Mouse (Mus musculus): ENCODE results near the gene Sh3bp5.

Gene Sh3bp5

DNA sequence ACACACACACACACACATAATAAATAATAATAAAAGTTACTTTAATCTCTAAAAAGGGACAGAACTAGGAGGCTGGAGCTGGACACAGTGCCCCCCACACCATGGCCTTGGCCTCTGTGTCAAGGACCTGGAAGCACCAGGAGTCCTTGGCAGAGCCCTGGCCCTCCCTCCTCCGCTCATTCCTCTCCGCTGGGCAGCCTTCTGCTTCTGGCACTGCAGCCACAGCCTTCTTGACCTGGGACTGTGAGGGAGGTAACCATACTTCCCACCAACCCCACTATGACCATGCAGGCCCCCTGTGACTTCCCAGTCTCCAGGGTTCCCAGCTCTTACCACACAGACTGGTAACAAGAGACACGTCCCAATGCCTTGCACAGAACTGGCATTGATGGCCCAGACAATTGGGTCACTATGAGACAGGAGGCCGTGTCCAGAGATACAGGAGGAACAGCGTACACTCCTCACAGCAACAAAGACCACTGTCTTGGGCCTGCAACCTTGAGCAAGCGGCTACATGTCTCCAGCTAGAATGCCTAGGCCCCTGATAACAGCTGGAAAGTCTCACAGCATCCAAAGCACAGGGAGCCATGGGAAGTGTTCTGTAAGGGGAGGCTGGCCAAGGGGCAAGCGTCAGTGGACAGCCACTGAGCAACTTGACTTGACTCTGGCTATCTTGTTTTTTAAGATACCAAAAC, 41.8 kb downstream of the Sh3bp5 start:
- in situ Hi-C loops (cut with MboI, MseI), result no loop called here

DNA sequence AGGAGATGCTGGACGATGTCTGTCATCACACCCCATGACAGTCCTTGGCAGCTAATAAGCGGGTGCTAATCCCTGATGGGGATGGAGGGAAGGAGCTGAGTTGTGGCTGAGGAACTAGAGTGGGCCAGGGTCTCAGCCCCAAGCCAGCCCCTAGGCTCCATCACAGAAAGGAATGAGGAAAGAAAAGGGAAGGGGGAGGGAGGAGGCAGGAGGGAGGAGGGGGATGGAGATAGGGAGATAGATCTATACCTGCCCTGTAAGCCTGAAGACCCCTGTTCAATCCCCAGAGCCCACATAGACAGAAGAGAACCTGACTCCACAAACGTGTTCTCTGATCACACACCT, 42.4 kb downstream of the Sh3bp5 start:
- in situ Hi-C loops (cut with MboI, MseI), result no loop called here

GRCm38 (mm10) chr14:31392873-31393545, 42.9 kb downstream of the Sh3bp5 start:
- in situ Hi-C loops (cut with MboI, MseI), result no loop called here

GRCm38 (mm10) chr14:31392300-31392699, 43.6 kb downstream of the Sh3bp5 start:
- in situ Hi-C loops (cut with MboI, MseI), result no loop called here

GRCm38 (mm10) chr14:31389421-31390147, 46.3 kb downstream of the Sh3bp5 start:
- in situ Hi-C loops (cut with MboI, MseI), result loop anchor here (5.0 kb wide), 1 partner anchor 68 kb away; no protein-coding TSS in a partner anchor

DNA sequence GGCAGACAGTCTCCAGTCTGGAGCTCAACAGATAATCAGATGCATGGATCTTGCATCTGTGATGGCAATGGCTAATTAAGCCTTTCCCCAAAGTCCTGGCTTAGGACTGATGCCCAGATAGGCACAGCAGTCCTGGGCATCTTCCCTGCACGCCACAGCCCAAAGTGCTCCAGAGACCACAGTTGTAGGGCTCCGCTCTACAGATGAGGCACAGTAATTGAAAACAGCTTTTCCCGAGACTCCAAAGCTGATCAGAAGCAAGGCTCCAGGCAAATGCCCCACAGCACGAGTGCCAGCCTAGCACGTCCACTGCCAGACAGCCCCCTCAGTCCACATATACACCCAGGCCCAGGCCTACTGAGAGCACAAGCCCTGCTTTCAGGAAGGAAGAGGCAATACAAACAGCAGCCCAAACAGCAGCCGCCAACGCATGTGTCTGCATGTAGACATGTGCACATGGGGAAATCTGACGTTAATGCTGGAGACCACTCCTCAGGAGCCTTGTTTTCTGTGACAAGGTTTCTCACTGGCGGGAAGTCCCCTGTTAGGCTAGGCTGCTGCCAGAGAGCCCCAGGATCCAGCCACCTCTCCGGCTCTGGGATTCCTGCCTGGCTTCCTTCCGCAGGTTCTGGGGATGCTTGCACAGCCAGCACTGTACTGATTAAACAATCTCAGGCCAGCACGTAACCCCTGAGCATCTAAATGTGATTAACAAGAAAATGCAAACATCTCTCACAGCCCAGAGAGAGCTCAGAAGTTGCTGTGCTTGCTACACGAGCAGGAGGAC, 47.6 kb downstream of the Sh3bp5 start:
- in situ Hi-C loops (cut with MboI, MseI), result loop anchor here (5.0 kb wide), 1 partner anchor 69 kb away; no protein-coding TSS in a partner anchor

GRCm38 (mm10) chr14:31387301-31387981, 48.4 kb downstream of the Sh3bp5 start:
- in situ Hi-C loops (cut with MboI, MseI), result loop anchor here (5.0 kb wide), 1 partner anchor 70 kb away; no protein-coding TSS in a partner anchor

DNA sequence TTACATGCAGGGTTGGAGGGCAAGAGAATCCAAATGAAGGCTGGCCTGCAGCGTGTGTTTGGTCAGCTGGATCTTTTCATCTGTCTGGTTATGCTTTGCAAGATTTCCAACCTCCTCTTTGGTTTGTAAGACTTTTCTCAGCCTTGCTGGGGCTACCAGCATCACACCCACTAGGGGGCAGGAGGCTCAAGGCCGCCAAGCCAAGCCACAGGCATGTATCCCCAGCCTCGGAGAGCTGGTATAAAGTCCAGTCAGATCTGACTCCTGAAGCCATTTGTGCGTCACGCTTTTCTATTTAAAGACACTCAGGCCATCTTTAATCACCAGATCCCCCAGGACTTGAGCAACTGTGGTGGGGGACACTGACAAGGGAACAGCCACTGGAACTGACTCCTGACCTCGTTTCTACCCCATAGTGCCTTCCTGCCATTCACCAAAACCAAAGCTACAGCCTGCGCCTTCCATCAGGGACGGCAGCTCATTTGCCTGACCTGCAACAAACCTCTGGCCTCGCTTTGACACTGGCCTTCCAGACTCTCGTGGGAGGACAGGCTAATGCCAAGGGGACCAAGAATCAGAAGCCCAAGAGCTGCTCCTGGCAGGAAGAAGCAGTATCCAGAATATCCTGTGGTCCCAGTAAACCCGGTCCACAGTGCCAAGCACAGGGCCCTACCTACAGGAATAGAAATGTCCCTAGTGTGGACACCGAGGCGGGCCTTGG, 49.7 kb downstream of the Sh3bp5 start:
- in situ Hi-C loops (cut with MboI, MseI), result loop anchor here (5.0 kb wide), 1 partner anchor 71 kb away; no protein-coding TSS in a partner anchor

GRCm38 (mm10) chr14:31385406-31385805, 50.5 kb downstream of the Sh3bp5 start:
- in situ Hi-C loops (cut with MboI, MseI), result loop anchor here (5.0 kb wide), 1 partner anchor 72 kb away; no protein-coding TSS in a partner anchor

GRCm38 (mm10) chr14:31384366-31385323, 51.2 kb downstream of the Sh3bp5 start:
- in situ Hi-C loops (cut with MboI, MseI), result loop anchor here (5.0 kb wide), 1 partner anchor 73 kb away; no protein-coding TSS in a partner anchor

GRCm38 (mm10) chr14:31383470-31384050, 52.3 kb downstream of the Sh3bp5 start:
- in situ Hi-C loops (cut with MboI, MseI), result no loop called here

GRCm38 (mm10) chr14:31382276-31382675, 53.6 kb downstream of the Sh3bp5 start:
- in situ Hi-C loops (cut with MboI, MseI), result no loop called here

GRCm38 (mm10) chr14:31376331-31376730, 59.5 kb downstream of the Sh3bp5 start:
- in situ Hi-C loops (cut with MboI, MseI), result no loop called here

DNA sequence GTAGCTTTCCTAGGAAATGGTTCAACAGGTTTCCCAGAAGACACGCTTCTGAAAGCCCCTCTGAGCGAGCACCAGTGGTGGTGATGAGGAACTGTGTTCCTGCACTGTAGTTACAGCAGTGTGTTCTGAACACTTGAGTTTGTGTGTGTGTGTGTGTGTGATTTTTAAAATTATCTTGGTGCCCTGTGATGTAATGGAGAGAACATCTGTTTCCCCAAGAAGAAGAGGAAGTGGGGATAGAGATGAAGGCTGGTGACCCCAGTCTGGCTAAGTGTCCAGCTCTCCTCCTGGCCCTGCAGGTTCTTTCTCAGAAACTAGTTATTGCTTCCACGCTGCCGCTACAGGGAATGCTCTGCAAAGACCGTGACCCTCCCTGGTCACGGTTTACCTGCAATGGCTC, 61.5 kb downstream of the Sh3bp5 start:
- in situ Hi-C loops (cut with MboI, MseI), result no loop called here

- in situ Hi-C loops (cut with MboI, MseI), result no loop called here
Measured at GRCm38 (mm10) chr14:31369377-31369776, 66.5 kb downstream of the Sh3bp5 start.

GRCm38 (mm10) chr14:31367951-31368350, 67.9 kb downstream of the Sh3bp5 start:
- in situ Hi-C loops (cut with MboI, MseI), result no loop called here

DNA sequence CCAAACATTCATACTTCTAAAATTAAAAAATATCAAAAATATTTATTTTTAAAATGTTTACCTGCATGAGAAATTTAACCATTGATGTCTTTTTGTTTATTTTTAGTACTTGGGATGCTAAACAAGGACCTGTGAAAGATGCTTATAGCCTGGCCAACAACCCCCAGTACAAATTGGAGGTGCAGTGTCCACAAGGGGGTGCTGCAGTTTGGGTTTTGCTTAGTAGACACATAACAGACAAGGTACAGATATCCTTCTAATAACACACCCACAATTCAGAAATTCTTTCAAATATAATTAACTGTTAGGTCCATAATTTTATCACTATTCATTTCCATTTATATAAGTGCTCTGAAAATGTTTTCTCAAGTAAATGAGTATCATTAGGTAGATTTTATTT, 70.5 kb downstream of the Sh3bp5 start:
- in situ Hi-C loops (cut with MboI, MseI), result no loop called here

DNA sequence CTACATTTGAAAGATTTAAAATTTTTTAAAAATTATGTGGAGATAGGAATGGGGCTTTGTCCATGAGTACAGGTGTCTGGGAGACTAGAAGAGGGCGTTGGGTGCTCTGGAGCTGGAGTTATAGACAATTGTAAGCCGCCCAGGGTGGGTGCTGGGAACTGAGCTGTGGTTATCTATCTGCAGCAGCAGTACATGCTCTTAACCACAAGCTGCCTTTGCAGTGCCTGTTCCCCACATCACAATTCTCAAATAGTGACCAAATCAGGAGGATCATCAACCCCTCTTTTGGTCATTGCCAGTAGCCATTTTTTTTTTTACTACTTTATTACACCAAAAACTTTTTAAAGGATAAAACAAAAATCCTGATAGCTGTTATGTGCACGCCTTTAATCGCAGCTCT, 71.3 kb downstream of the Sh3bp5 start:
- in situ Hi-C loops (cut with MboI, MseI), result no loop called here

GRCm38 (mm10) chr14:31362236-31362635, 73.6 kb downstream of the Sh3bp5 start:
- in situ Hi-C loops (cut with MboI, MseI), result no loop called here
